Mouse (Mus musculus): ENCODE measurements around the gene Src. TPM values are rescaled to one million over a fixed set of nuclear protein-coding genes. Genes with fewer than 3 reads are reported as not detected.
"Not testable (repeated sequence)": the region's sequence is repeated elsewhere in the genome, so short reads cannot be mapped to it uniquely, and the experiment has no call there.

Gene Src
- total RNA-seq (2022), result 10 to 100 TPM; 18.3 to 32.9 (median 24.8) TPM

DNA sequence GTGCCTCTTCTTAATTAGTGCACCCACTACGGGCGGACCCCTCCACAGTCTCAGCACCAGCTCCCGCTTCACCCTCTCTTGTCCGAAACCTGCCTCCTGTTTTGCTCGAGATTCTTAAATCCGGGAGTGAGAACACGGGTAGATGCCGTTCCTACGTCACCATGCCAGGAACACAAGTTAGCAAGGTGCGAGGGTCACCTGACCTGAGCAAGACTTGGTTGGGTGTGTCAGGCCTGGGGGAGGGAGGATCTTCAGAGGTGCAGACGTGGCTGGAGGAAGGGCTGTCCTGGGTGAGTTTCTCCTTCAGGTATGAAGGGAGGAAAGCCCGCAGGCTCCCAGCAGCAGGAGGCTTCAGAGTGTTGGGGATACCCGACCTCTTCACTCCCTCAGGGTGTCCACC is at the start of gene Src:
Gene Src, plus strand, starts transcription at position 239 of the 400 bp plus-strand sequence.
- DNase-seq, result no peak

GRCm38 (mm10) chr2:157371696-157372095 is 46.5 kb upstream of the Src start:
- DNase-seq, result no peak

DNA sequence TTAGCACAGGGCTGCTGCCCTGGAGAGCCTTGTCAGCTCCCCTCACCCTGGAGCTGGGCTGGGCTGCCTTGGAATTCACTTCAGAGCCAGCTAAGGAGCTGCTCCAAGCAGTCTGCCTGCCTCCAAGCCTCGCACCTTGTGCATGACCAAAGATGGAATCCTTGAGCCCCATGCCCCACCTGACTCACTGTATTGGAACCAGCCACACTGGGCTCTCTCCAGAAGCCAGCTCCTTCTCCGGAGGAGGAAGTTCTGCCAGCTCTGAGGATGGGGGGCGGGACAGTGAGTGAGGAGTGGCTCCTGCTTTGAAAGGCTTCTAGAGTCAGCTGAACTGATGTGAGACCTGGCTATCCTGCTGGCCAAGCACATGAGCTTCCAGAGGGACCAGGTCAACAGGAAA is 44.6 kb upstream of the Src start:
- DNase-seq, result no peak

DNA sequence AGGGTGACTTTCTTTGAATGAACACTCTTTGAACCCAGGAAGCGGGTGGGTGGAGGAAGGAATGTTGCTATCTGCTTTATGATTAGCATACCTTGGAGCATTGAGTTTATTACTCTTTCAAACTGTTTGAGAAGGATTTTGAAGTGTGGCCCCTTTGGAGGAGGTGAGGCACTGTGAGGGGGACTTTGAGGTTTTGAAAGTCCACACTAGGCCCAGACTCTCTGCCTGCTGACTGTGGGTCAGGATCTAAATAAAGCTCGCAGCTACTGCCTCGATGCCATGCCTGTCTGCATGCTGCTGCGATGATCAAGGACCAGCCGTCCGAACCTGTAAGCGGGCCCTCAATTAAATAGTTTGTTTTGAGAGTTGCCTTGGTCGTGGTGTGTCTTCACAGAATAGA is 43.2 kb upstream of the Src start:
- no peak for DNase-seq

DNA sequence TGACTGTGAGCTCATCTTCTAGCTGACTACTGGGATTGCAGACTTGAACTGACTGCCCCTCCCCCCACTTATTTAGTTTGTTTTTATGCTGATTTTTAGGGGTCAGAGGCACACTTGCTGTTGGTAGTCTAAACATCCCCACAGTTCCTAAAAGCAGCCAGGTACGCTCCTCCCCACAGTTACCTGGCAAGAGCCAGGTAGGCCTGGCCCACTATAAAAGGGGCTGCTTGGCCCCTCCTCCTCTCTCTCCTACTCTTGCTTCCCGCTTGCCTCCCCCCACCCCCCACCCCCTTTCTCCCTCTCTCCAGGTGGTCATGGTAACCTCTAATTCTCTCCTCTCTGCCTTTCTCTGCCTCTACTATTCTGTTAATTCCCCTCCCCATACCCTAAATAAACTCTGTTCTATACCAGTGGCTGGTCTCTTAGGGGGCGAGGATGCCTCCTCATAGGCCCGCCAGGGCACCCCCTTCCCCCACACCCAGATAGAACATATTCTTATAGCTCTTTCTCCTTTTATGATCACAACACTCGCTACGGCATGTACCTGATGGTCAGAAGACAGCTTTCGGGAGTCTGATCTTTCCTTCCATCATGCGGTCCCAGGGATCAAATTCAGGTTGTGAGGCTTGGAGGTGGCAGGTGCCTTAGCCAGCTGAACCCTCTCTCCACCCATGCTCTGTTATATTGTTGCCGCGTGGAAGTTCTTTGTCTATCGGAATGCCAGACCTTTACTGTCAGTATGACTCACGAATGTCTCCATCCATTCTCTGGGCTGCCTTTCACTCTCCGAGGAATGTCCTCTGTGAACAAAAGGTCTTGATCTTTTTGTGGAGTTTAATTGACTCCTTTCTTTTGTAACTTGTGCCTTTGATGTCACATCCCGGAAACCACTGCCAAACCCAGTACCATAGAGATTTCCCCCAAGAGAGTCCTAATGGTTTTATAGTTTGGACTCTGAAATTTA is 42.2 kb upstream of the Src start:
- no peak for DNase-seq

GRCm38 (mm10) chr2:157376995-157377394 is 41.2 kb upstream of the Src start:
- no peak for DNase-seq

- DNase-seq, result no peak
These were observed 33.4 kb upstream of the Src start for GRCm38 (mm10) chr2:157384836-157385235.

- not testable (repeated sequence) for DNase-seq
These were observed 29.2 kb upstream of the Src start for GRCm38 (mm10) chr2:157388901-157389590.

DNA sequence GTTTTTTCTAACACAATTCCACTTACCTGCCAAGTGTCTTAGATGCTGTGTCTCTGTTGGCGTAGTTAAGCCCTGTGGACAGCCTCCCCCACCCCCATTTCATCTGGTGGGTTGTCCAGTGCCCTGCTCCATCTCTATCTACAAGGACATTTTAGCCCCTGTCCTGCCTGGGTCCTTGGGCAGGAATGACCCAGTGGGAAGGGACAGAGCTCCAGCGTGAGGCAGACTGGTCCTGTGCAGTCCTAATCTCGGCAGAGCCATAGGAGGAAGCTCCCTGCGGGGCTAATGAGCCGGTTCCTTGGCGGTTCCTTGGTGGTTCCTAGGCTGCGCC is 28.7 kb upstream of the Src start:
- no peak for DNase-seq

DNA sequence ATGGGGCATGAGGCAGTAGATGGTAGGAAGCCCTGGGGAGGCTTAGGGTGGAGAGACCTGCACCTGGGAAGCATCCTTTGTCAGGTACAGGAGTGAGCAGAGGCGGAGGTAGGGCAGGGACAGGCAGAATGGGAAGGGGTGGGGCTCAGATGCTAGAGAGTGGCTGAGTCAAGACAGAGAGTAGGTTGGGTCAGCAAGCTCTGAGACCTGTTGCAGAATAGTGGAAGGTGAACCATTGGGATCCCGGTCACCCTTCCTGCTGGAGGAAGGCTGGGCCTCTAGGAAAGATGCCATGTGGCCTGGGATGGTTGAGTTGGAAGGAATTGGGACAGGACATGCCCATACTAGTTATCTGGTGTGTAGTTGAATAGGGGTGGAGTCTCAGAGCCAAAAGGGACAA is 25.9 kb upstream of the Src start:
- DNase-seq, result no peak

DNA sequence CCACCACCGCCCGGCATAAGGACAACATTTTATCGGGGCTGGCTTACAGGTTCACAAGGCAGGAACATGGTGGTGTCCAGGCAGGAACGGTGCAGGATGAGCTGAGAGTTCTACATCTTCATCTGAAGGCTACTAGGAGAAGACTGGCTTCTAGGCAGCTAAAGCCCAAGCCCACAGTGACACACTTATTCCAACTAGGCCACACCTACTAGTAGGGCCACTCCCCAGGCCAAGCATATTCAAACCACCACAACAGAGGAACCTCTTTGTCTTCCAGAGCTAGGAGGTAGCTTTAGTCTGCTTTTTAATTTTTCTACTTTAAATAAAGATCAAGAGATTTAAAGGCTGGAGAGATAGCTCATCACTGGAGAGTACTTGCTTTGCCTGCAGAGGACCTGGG is 24.7 kb upstream of the Src start:
- no peak for DNase-seq

- DNase-seq, result no peak
These were observed 23.4 kb upstream of the Src start for GRCm38 (mm10) chr2:157394868-157395267.

- DNase-seq, result no peak
These were observed 22.9 kb upstream of the Src start for GRCm38 (mm10) chr2:157395371-157395770.

DNA sequence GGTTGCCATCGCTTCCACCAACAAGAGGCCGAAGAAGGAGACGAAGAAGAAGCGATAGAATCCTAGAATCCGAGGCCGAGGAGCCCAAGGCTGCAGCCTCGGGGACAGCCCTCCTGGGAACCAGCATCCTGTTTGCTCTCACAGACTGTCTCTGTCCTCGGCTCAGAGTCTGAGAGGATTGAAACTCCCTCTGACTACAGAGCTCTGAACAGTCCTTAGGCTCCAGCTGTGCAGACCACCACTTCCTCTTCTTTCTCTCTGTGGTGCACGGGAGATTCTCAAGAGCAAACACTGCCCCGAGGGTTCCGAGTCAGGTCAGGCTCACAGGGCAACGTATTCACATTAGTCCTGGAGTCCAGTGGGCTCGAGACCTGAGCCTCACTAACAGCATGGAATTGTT is 22.3 kb upstream of the Src start:
- DNase-seq, result no peak

DNA sequence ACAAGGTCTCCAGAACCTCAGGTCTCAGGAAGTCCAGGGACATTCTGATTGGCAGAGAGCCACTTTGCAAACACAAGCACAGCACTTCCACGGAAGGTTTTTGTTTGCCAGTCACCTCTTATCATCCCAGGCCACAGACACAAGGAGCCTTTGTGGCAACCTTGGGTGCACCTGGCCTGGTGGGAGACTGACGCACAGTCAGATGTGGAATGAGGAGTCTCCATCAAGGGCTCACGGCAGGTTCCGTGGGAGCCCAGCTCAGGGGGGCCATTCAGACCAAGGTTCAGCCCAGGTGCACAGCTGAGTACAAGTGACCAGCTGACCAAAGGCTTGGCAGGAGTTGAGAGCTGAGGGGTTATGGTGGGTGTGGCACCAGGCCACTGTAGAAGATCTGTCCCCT is 20.9 kb upstream of the Src start:
- DNase-seq, result no peak

GRCm38 (mm10) chr2:157398539-157398938 is 19.7 kb upstream of the Src start:
- DNase-seq, result no peak

DNA sequence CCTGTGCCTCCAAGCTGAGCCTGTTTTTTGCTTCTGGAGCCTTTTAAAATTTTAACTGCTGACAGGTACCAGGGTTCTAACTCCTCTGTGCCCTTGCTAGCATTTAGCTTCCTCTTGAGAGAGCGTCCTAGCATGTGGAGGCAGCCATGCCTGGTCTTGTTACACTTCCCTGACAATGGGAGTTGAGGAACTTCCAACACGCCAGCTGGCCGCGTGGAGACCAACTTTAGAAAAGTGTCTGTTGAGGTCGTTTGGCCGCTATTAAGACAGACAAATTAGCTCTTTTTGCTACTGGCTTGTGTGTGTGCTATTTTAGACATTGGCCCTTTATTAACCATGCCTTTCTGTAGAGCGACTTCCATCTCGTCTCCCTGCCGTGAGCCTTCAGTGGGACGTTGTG is 18.4 kb upstream of the Src start:
- no peak for DNase-seq

GRCm38 (mm10) chr2:157400491-157400890 is 17.8 kb upstream of the Src start:
- DNase-seq, result no peak

- DNase-seq, result no peak
These were observed 17.0 kb upstream of the Src start for GRCm38 (mm10) chr2:157401261-157401660.

GRCm38 (mm10) chr2:157407596-157407995 is 10.6 kb upstream of the Src start:
- DNase-seq, result no peak

GRCm38 (mm10) chr2:157409793-157410533 is 8.3 kb upstream of the Src start:
- DNase-seq, result no peak

- no peak for DNase-seq
These were observed 7.0 kb upstream of the Src start for GRCm38 (mm10) chr2:157411151-157411693.

- DNase-seq, result no peak
These were observed 5.7 kb upstream of the Src start for GRCm38 (mm10) chr2:157412497-157412896.

Measured in adrenal gland, adult 8-10 months (tissue).